Mouse (Mus musculus) layer of hippocampus, adult 2 months (tissue): Measurements from ENCODE around the gene Itprip. TPM values are rescaled to one million over a fixed set of nuclear protein-coding genes. Genes with fewer than 3 reads are reported as not detected.

ENCODE experiments used
- DNase-seq, 2 experiments: peaks; one replicate each; pipeline ENCODE4 v3.0.0; 2022; ENCODE audit warnings: low spot score in 2 of 2
- H3K27ac ChIP-seq: fragments of 200-600 bp; 2 replicates; pipeline ENCODE4 v1.8.1; 2022
- H3K4me3 ChIP-seq: fragments of 200-600 bp; 2 replicates; pipeline ENCODE4 v1.8.1; 2022; ENCODE audit warnings: mild to moderate bottlenecking
- CTCF ChIP-seq: fragments of 200-600 bp; conservative IDR thresholded peaks from 2 replicates; pipeline ENCODE4 v1.8.1; 2022; ENCODE audit warnings: antibody characterized with exemption, mild to moderate bottlenecking, moderate library complexity
- total RNA-seq, 2 experiments: library from RNA; stranded (reverse); gene quantifications; 2 replicates each; pipeline ENCODE4 v1.2.3; 2021

Itprip gene
- total RNA-seq, 2 experiments from 2014 or later, result 1.2 to 1.9 TPM

DNA sequence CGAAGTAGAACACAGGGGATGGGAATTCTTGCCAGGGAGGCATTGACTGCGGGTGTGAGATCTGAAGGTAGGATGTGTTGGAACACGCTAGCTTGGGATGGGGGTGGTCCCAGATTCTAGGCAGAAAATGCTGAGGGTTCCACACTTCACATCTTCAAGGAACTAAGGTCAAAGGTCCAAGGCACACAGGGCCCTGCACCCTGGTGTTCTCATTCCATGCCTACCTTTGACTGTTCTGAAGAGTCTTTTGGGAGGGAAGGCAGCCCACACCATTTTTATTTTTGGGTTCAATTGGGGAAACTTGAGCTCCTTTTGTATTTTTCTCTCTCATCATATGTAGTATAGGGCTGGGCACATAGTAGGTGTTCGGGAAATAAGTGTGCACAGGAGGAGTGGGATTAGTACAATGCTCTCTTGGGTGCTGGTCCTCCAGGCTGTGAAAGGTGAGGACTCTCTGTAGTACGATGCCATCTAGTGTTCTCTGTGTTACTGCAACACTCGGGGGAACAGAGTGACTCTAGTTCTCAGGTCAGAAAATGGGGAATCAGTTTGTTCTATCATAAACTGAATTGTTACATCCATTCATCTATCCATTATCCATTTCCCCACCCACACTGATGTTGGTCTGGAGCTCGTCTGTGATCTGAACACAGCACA is 13.0 kb upstream of the Itprip start:
- H3K4me3 ChIP-seq, result no peak overlapping the region
- peak; percentile 90 for TF ChIP-seq CTCF
- no peak for DNase-seq
- no peak overlapping the region for H3K27ac ChIP-seq

DNA sequence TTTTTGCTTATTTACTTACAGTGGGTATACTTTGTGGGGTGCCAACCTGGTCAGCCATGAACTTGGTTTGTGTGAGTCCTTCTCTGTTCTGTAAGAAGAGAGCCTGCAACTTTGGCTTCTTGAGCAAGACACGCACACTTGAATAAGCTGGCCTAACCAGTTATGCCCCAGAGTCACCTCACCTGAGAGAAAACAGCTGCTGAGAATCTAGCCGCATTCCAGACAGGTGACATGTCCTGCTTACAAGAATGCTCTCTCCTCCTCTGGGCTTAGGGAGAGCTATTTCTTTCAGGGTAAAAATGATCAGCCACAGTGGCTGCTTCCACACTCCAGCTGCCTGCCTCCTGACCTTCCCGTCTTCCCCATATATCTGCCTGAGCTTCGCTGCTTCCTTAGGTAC is 9.9 kb upstream of the Itprip start:
- no peak overlapping the region for H3K4me3 ChIP-seq
- DNase-seq, result no peak
- TF ChIP-seq CTCF, result no peak
- no peak overlapping the region for H3K27ac ChIP-seq

DNA sequence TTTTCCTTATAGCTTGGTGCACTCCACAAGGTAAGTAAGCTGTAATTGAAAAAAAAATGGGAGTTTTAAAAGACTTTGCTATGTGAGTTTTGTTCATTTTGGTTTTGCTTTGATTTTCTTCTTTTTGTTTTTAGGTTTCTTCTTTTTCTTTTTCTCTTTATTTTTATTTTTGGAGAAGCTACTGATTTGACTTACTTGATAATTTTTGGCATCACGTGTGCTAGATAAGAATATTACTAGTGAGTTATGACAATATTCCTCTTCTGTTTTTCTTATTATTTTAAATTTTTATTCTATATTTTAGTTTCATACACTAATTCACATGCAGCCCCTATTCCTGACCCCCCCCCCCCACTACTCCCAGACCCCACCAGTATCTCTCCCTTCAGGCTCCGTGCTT is 7.9 kb upstream of the Itprip start:
- no peak for TF ChIP-seq CTCF
- H3K27ac ChIP-seq, result no peak overlapping the region
- no peak for DNase-seq
- no peak overlapping the region for H3K4me3 ChIP-seq

DNA sequence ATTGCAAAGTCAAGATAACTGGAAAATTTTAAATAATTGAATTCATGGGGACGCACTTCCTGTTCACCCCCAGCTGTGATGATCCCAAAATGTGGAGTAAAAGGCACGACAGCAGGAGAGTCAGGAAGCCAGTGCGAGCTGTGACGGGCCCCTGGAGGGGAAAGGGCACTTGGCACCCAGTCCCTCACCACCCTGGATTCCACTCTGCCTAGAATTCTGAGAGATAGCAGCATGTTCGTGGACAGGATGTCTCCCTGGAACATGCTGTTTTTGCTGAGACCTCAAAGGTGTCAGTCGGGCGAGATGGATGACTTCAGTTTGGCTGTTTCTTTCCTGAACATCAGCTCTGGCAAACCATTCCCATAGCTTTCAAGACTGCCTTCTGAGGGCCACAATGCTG is 6.7 kb upstream of the Itprip start:
- no peak overlapping the region for H3K4me3 ChIP-seq
- no peak for DNase-seq
- no peak for TF ChIP-seq CTCF
- H3K27ac ChIP-seq, result no peak overlapping the region

DNA sequence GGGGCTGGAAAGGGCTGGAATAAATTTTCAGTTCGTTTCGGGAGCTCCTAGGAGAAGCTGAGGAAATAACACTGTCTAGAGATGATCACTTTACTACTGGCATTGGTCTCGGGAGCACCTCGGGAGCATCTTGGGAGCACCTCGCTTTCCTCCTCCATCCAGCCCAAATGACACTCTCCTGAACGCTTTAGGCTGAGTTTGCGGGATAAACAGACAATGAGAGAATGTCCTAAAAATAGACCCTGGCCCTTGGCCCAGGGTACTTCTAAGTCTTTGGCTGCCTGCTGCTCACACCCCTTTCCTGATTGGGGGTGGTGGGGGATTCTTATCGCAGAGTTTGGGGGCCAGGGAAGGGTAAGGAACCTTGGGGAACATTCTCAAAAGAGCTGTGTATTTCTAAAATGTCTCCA is 872 bp upstream of the Itprip start:
- TF ChIP-seq CTCF, result no peak
- Histone ChIP-seq H3K27ac (peak overlapping the region; percentile 61), H3K4me3 (peak overlapping the region; percentile 82)
- DNase-seq, result no peak

DNA sequence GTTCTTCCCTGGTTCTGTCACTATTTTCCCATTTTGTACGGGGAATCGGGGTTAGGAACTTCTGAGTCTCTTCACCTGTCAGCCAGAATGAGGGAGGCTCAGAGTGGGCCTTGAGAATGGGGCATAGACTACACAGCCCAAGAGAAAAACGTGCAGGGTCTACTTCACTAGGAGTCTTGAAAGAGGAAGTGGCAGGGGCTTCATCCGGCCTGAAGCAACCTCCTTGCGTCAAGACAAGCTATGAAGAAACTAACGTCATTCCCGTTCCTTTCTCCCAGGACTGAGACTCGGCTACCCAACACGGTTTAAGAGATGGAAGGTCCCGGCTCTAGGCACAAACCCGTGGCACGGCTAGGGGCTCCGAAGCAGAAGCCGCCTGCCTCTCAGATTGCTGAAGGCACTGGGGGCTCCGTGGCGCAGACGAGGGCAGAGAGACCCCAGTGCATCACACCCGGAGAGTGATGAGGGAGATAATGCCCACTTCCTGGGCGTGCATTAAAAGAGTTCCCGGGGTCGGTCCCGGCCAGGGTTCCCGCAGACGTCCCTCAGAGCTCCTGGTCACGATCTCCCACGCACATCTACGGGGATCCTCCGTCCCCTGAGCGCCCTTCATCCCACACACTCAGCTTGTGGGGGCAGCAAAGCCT is 521 bp downstream of the Itprip start:
- no peak for TF ChIP-seq CTCF
- H3K4me3 ChIP-seq, result peak overlapping the region; percentile 82
- DNase-seq, result no peak
- peak overlapping the region; percentile 44; the same call in 1 of the 2 replicates for H3K27ac ChIP-seq

DNA sequence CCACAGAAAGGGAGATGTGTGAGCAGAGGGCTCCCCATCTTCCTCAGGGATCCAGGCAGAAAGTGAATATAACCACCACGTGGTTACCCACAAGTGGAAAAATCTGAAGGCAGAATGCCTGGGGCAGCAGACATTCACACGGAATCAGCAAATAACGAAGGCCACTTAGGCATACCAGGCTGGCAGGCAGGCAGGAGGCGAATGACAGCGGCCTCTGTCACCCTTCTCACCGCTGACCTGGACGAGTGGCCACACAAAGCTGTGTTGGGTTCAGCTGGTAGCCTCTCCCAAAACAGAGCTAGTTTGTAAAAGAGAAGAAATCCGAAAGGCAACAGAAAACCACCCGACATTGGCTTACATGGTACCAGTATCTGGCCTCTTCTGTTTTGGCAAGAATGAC is 1.1 kb downstream of the Itprip start:
- TF ChIP-seq CTCF, result no peak
- Histone ChIP-seq H3K27ac (no peak overlapping the region), H3K4me3 (peak overlapping the region; percentile 82; the same call in 1 of the 2 replicates)
- no peak for DNase-seq

DNA sequence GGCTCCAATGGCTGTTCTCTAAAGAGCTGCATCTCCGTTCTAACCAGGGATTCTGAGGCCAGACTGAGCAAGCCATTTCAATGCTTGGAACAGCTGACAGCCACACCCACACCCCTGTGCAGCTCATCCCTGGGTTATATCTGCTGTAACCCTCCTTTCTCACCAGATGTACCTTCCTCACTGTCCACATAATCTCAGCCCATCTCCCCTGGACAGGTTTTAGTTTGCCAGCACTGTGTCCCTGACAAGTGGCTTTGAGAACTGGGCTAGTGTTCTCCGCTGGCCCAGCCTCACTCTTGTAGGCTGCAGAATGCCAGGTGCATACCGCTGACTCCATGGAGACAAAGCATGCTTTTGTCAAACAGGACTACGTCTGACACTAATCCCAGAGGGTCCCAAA is 1.7 kb downstream of the Itprip start:
- Histone ChIP-seq H3K27ac (no peak overlapping the region), H3K4me3 (no peak overlapping the region; the same call in 1 of the 2 replicates)
- no peak for TF ChIP-seq CTCF
- no peak for DNase-seq

DNA sequence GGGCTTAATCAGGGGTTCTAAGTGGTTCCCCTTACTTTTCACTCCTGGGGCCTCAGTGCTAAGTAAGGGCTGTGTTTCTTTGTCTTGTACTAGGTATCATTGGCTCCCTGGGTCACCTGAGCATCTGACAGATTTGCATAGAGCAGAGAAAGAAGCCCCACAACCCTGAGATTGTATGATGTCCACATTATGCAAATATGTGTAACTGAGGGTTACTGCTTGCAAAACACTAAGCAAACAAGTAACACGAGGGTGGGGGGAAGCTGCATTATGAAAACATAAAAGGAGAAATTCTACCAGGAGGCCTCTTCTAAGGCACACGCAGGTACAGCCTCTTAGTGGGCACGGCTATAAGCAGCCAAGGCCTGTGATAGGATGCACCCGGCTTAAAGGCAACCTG is 3.8 kb downstream of the Itprip start:
- Histone ChIP-seq H3K27ac (no peak overlapping the region), H3K4me3 (no peak overlapping the region)
- no peak for DNase-seq
- no peak for TF ChIP-seq CTCF

DNA sequence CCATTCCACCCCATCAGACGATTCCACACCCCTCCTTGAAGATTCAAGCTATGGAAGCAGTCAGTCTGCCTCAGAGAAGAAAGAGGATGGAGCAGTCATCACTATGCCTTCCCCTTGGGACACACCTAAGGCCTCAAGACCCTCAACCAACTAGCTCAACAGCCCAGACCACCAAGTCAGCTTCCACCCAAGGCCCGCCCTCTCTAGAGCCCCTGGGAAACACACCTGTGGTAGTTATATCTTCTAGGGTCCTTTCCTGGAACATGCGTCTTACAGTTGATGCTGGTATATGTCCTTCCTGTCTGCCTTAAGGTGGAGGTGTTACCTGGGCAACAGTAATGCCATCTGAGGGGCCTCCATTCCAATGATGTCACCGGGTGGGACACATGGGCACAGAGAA is 4.9 kb downstream of the Itprip start:
- TF ChIP-seq CTCF, result no peak
- no peak for DNase-seq
- Histone ChIP-seq H3K4me3 (no peak overlapping the region), H3K27ac (no peak overlapping the region)

DNA sequence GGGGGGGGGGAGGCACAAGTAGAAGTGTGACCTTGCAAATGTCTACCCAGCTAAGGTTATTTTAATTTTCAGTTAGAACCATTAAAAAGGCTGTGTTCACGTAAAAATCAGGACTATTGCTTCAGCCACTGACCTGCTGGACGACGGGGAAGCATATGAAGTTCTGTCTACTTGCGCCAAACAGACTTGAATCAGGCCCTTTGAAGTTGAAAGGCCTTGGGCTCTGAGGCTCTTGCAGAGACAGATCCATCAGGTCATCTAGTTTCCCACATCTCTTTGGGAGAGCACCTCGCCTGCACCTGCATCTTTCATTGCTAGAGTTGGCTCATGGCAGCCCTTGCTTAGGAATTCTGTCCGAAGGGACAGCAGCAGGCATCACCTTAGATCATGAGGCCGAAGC is 5.8 kb downstream of the Itprip start:
- H3K4me3 ChIP-seq, result no peak overlapping the region
- no peak overlapping the region for H3K27ac ChIP-seq
- no peak for TF ChIP-seq CTCF
- DNase-seq, result no peak

DNA sequence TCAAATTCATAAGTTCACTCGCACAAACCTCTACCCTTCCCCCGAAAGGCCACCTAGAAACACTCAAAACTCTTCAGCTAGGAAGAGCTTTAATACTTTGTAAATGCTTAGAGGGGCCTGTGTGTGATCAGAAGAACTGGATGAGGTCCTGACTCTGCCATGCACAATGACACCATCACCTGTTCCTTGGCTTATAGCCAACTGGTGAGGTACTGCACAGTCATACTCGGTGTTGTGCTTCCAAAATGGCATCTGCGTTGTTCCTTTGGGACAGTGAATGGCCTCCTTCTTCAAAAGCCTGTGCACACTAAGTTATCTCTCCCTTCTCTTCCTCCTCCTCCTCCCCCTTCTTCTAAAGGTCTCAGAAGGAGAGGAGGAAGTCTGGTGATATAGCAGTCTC is 8.3 kb downstream of the Itprip start:
- H3K4me3 ChIP-seq, result no peak overlapping the region
- no peak for TF ChIP-seq CTCF
- no peak for DNase-seq
- no peak overlapping the region for H3K27ac ChIP-seq

DNA sequence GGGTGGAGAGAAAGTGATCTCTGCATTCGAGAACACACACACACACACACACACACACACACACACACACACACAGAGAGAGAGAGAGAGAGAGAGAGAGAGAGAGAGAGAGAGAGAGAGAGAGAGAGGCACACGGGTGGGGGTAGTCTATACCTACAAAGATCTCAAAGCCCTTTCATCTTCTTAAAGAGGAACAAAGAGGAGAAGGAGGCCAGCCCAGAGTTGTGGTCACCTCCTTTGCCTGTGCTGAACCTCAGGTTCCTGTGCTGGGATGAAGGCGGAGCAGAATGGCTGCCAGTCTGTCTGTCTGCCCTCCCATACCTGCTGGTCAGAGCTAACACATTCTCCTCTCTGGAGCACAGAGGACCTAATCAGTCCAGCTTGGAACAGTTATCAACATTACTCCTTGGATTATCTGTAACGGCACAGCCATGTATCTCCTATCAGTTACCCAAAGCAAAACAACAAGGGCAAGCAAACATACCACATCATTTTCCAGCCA is 8.9 kb downstream of the Itprip start:
- no peak overlapping the region for H3K4me3 ChIP-seq
- H3K27ac ChIP-seq, result no peak overlapping the region
- no peak for TF ChIP-seq CTCF
- DNase-seq, result no peak
